ENCODE assay signal across 18 mouse cellular contexts in genomic region chr16:92140328-92140727, GRCm38 (mm10).
A peak's percentile ranks its signal among the peaks of the same experiment; 100 is the strongest.
DNase-seq lines count a peak whose midpoint lies in the region; ATAC-seq and TF ChIP-seq lines count a peak whose summit lies in the region.
"Had no signal": no experiment of that assay in that cellular context is flagged by ENCODE, and none has a peak within 500 bp of the region (broad histone marks: within the 10 kb centered on the region; RNA-seq: fewer than 3 reads in every experiment).

No protein-coding gene starts in this region.

- no peak for TF ChIP-seq POLR2A in brain, embryonic 14.5 days (IDR thresholded peaks at IDR 0.05; ENCODE audit: borderline replicate concordance, extremely low read depth, insufficient read depth, insufficient read length, poor library complexity, severe bottlenecking)

- no peak for ATAC-seq in forebrain, embryonic 14.5 days
- no peak for ATAC-seq in kidney, embryonic 15.5 days (replicated peaks; ENCODE audit: low FRiP score)
- no peak for ATAC-seq in hindbrain, embryonic 14.5 days (ENCODE audit: low FRiP score)
- no peak for ATAC-seq in megakaryocyte, adult 5-6 weeks (ENCODE audit: poor library complexity, severe bottlenecking)
- no peak for ATAC-seq in erythroid progenitor cell, adult 5-6 weeks (replicated peaks; ENCODE audit: low FRiP score, poor library complexity, severe bottlenecking)
- ATAC-seq: forebrain, embryonic 15.5 days; lung, postnatal 0 days had no signal

- H3K4me3 ChIP-seq in forebrain, embryonic 10.5 days, result no peak overlapping the region
- H3K4me3 ChIP-seq in forebrain, embryonic 14.5 days (ENCODE audit: low read depth, low read length), result no peak overlapping the region
- H3K4me3 ChIP-seq in kidney, embryonic 15.5 days (replicated peaks), result no peak overlapping the region
- H3K4me3 ChIP-seq in hindbrain, embryonic 14.5 days (replicated peaks; ENCODE audit: low read length), result no peak overlapping the region
- H3K4me3 ChIP-seq: forebrain, embryonic 15.5 days; liver, embryonic 15.5 days; neural tube, embryonic 15.5 days had no signal

- WGBS in forebrain, embryonic 10.5 days, result 69% methylated on average over 9 of the region's 9 CpGs
- WGBS in forebrain, embryonic 14.5 days, result 76% methylated on average over 9 of the region's 9 CpGs
- 80% methylated on average over 9 of the region's 9 CpGs for WGBS in kidney, embryonic 15.5 days
- 65% methylated on average over 9 of the region's 9 CpGs for WGBS in hindbrain, embryonic 14.5 days

- peak overlapping the region; percentile 81 for H3K27ac ChIP-seq in forebrain, embryonic 10.5 days
- H3K27ac ChIP-seq in forebrain, embryonic 14.5 days (ENCODE audit: low read depth, low read length), result no peak overlapping the region
- 0 out of 2 replicates have a peak overlapping the region, but pooled peaks have one; percentile 34 for H3K27ac ChIP-seq in kidney, embryonic 15.5 days
- 0 out of 2 replicates have a peak overlapping the region, but pooled peaks have one; percentile 3 for H3K27ac ChIP-seq in hindbrain, embryonic 14.5 days
- H3K27ac ChIP-seq: forebrain, embryonic 15.5 days; liver, embryonic 15.5 days; neural tube, embryonic 15.5 days had no signal

- no peak overlapping the region for H3K9ac ChIP-seq in forebrain, embryonic 14.5 days (ENCODE audit: low read length)
- no peak overlapping the region for H3K9ac ChIP-seq in kidney, embryonic 15.5 days
- no peak overlapping the region for H3K9ac ChIP-seq in hindbrain, embryonic 14.5 days
- H3K9ac ChIP-seq: forebrain, embryonic 15.5 days; liver, embryonic 15.5 days; neural tube, embryonic 15.5 days had no signal

- peaks cover 54% of the 10 kb centered on the region for H3K4me1 ChIP-seq in forebrain, embryonic 10.5 days
- H3K4me1 ChIP-seq in forebrain, embryonic 14.5 days (ENCODE audit: control insufficient read depth, insufficient read depth, low read length), result 0 out of 2 replicates have a peak, but pooled peaks cover 4% of the 10 kb centered on the region
- H3K4me1 ChIP-seq in kidney, embryonic 15.5 days, result peaks cover 10% of the 10 kb centered on the region
- H3K4me1 ChIP-seq in hindbrain, embryonic 14.5 days (replicated peaks; ENCODE audit: control insufficient read depth, insufficient read depth, low read length), result peaks cover 14% of the 10 kb centered on the region
- H3K4me1 ChIP-seq: liver, embryonic 15.5 days had no signal

- no peaks in the 10 kb centered on the region for H3K36me3 ChIP-seq in forebrain, embryonic 10.5 days (replicated peaks)
- no peaks in the 10 kb centered on the region for H3K36me3 ChIP-seq in forebrain, embryonic 14.5 days (ENCODE audit: control insufficient read depth, insufficient read depth, low read length)
- H3K36me3 ChIP-seq in kidney, embryonic 15.5 days, result no peaks in the 10 kb centered on the region
- H3K36me3 ChIP-seq in hindbrain, embryonic 14.5 days (replicated peaks; ENCODE audit: control insufficient read depth, insufficient read depth), result no peaks in the 10 kb centered on the region
- H3K36me3 ChIP-seq: forebrain, embryonic 15.5 days; liver, embryonic 15.5 days; neural tube, embryonic 15.5 days had no signal

- no peak overlapping the region for H3K4me2 ChIP-seq in forebrain, embryonic 14.5 days (ENCODE audit: low read length)
- H3K4me2 ChIP-seq in kidney, embryonic 15.5 days, result no peak overlapping the region
- H3K4me2 ChIP-seq in hindbrain, embryonic 14.5 days (replicated peaks), result no peak overlapping the region
- H3K4me2 ChIP-seq: forebrain, embryonic 15.5 days; liver, embryonic 15.5 days; neural tube, embryonic 15.5 days had no signal

- DNase-seq in forebrain, embryonic 10.5 days (ENCODE audit: extremely low spot score, low spot score), result no peak
- DNase-seq in forebrain, embryonic 14.5 days (ENCODE audit: low spot score), result no peak
- DNase-seq in kidney, postnatal 4 days, result no peak
- peak; percentile 12 for DNase-seq in brain, embryonic 14.5 days (ENCODE audit: low read depth)
- no peak for DNase-seq in hindbrain, embryonic 14.5 days (ENCODE audit: low spot score)
- DNase-seq: adrenal gland, adult 8-10 months; cerebellum, adult 9-11 months; kidney, adult 2 months; right cerebral cortex, postnatal 14 days; spleen, adult 18-20 months; thymus, postnatal 25 days had no signal

- H3K9me3 ChIP-seq in forebrain, embryonic 10.5 days, result peaks cover 2% of the 10 kb centered on the region; the same call in 1 of the 2 replicates
- H3K9me3 ChIP-seq in forebrain, embryonic 14.5 days (replicated peaks; ENCODE audit: control insufficient read depth, low read length), result no peaks in the 10 kb centered on the region
- no peaks in the 10 kb centered on the region for H3K9me3 ChIP-seq in kidney, embryonic 15.5 days (replicated peaks)
- no peaks in the 10 kb centered on the region for H3K9me3 ChIP-seq in hindbrain, embryonic 14.5 days (ENCODE audit: control insufficient read depth, low read length)
- H3K9me3 ChIP-seq: forebrain, embryonic 15.5 days; liver, embryonic 15.5 days; neural tube, embryonic 15.5 days had no signal

- peaks cover 27% of the 10 kb centered on the region; the same call in 1 of the 2 replicates for H3K27me3 ChIP-seq in forebrain, embryonic 10.5 days (ENCODE audit: poor library complexity, severe bottlenecking)
- no peaks in the 10 kb centered on the region for H3K27me3 ChIP-seq in forebrain, embryonic 14.5 days (replicated peaks; ENCODE audit: control insufficient read depth, insufficient read depth, low read length)
- H3K27me3 ChIP-seq in kidney, embryonic 15.5 days, result no peaks in the 10 kb centered on the region
- H3K27me3 ChIP-seq in hindbrain, embryonic 14.5 days (ENCODE audit: control insufficient read depth, insufficient read depth, low read length), result no peaks in the 10 kb centered on the region
- H3K27me3 ChIP-seq: forebrain, embryonic 15.5 days; liver, embryonic 15.5 days; neural tube, embryonic 15.5 days had no signal

- TF ChIP-seq CTCF in brain, embryonic 14.5 days (IDR thresholded peaks at IDR 0.05; ENCODE audit: borderline replicate concordance, extremely low read depth, insufficient read depth, insufficient read length), result no peak
